Mouse (Mus musculus) skeletal muscle tissue, adult 2 months (tissue): ENCODE measurements around the gene Fli1.

Source experiments
- DNase-seq: peaks from one replicate; pipeline ENCODE4 v3.0.0-alpha.2; 2012; ENCODE audit warnings: low read depth, low spot score

The Fli1 gene

DNA sequence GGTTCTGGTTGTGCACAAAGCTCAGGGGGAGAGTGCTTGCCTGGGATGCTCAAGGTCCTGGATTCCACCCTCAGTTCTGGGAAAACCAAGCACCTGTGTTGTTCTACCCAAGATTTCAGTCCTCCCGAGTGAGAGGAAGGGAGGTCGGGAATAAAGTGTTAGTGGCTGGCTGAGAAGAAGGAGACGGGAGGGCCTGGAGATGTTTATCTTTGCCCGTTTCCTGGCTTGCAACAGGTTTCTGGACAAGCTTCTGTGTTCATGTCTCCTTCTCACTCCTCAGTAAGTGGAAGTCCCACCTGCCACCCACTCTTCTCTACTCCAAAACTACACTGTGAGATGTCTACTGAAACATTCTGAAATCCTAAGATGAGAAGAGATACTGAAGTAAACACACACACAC is 39.2 kb downstream of the Fli1 start:
- DNase-seq = no peak

DNA sequence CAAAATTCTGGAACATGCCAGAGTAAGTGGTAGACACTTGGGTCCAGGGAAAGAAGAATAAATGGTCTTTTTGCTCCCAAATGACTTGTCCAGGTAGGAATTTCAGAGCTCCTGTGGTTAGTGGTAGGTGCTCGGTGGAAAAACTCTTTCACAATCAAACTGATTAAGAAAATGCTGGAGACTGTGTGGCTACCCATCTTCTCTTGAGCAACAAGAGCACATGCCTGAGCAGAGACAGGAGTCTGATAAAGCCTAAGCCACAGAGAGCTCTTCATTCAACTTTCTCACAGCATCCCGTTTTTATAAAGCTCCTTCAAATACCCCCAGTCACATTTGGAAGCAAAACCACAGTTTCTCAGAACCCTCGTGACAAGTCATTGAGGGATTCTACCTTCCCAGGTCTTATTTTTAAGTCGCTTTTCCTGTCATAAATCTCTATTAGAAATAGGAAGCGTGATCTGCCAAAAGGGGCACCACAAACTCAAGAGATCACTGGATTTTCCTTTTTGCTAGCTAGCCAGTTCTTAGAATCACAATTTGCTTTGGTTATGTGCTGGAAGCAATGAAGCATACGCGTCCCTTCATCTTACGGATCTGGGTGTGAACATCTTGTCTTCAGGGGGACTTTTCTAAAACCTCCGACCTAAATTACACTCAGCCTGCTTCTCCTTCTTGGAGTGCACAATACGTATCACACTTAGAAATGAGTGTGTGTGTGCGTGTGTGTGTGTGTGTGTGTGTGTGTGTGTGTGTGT is 40.2 kb downstream of the Fli1 start:
- no peak for DNase-seq

DNA sequence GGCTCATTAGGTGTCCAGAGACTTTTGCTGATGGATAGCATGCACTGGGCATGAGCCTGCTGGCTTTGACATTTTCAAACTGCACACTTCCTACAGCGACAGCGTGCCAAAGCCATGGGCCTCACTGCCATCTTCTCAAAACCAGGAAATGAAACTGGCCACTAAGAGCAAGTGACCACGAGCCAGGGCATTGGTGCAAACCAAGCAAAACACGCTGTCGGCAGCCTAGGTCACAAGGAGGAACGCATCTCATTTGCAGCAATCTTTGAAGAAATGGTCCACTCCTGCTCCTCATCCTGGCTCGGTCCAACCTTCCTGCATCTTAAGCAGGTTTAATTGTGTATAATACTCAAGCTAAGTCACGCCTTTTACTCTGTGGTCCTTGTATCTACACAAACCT is 41.8 kb downstream of the Fli1 start:
- DNase-seq = peak; percentile 48

DNA sequence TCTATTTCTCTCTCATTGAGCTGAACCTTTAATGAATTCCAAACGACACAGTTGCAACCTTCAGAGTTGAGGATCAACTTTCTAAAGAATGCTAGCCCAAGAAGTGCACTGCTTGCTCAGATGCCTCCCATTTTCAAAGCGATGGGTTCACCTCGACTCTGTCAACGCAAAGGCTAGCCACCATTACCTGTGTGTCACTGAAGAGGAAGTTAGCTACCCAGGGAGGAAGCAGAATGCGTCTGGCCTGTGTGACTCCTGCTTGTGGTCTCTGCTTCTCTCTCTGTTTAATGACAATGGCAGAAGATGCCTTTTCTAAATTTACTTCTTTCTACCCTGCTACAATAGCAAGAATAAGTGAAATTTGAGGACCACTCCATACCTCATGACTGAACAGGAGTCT is 42.6 kb downstream of the Fli1 start:
- DNase-seq = no peak

DNA sequence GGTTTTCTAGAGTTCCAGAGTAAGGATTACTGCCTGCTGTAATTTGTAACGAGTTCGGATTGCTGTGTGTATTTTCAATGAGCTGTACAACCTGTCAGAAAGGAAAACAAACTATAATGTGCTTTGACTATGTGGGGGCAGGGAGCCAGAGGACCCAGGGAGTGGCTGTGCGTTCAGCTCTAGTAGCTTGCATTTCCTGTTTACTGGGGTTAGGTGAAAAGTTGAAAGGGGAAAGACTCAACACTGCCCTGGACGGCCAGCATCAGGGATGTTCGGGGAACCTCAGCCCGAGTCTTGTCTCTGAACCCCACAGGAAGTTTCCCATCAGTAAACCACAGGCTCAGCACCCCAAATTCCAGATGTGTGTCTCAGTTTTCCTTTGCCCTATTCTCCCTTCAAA is 43.2 kb downstream of the Fli1 start:
- no peak for DNase-seq

DNA sequence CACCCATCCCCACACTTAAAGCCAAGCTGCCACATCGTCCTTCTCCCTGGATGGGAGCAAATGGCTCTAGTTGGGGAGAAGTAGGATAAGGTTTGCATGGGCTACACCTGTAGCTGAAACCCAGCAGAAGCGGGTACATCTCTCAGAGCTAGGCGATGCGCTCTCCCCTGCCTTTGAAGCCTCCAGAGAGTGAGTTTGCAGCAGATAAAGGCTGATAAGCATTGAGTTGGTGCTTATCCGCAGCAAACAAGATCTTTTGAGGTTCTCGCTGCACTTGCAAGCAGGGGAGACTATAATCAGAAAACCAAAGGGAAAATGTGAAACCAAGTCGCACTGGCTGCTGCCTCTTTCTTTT is 47.0 kb downstream of the Fli1 start:
- no peak for DNase-seq

DNA sequence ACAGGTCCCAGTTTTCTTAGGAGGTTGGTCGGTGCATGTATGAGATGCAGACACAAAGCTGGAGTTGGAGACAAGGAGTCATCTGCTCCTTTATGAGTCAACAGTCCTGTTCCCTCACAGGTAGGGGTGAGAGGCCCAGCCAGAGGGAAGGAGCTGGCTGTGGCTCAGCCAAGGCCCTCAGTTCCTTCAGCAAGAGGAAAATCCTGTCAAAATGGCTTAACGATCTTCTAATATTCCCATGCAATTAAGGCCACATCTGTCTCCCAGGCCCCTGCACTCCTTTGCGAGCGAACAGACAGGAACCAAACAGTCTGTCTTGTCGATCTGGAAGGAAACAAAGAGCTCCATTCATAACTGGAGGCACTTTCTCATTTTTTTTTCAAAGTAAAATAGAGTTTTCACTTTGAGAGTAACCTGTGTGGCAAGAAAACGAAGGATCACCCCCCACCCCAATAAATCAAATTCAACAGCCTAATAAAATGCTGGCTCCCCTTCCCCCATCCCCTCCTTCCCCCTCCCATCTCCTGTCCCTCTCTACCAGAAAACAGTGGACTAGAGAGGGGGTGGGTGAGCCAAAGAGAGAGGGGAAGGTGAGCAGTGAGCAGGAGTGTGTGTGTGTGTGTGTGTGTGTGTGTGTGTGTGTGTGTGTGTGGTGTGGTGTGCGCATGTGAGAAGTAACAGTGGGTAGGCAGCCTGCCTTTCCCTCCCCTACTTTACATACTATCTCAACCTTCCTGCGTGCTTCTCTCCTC is 47.6 kb downstream of the Fli1 start:
- no peak for DNase-seq

DNA sequence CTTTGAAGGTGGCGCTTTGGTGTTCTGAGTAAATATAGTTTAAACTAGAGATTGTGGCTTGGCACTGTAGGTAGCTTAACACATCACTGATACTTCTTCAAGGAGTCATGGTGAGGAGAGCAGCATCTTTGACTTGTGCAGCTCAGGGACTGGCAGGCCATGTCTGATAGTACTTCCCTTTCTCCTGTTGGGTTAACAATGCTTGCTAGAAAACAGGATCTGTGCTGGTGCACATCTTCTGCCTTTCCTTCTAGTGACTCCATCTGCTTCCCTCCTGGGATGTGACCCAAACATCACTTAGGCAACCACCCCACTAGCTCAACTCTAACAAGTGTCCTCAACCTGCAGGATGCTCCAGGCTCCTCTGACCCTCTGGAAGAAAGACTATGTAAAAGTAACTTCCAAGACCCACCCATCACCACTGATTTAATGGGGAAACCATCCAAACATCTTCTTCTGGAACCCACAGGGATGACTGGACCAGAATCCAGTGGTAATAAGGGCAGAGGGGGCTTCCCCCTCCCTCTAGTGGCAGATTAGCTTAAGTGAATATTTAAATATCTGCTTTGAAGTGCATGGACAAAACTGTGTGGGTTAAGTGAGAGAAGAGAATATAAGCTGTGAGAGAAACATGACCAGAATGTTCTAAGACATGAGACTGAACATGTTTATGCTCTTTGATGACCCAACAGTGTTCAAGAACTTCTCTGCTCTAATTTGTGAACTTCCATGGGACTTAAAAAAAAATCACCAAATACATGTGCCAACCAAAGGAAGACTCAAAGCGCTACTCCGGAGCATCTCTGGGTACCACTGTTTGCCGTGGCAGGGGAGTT is 48.9 kb downstream of the Fli1 start:
- DNase-seq = no peak

DNA sequence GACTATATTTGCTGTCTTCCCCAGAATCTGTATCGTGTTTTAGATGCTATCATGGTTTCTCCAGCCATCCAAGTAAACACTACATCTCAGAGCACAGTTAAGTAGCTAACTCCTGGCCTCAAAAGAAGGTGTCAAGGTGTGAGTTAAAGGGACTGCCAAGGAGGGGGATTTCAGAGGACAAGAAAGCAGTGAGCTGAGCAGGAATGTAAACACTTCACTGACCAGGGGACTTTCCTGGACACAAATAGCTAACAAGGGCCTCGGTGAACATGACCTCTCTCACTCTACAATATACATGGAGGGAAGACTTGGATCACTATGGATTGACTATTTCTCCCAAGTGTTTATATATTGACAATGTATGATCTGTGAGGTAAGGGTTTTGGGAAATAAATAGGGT is 49.9 kb downstream of the Fli1 start:
- DNase-seq = no peak

DNA sequence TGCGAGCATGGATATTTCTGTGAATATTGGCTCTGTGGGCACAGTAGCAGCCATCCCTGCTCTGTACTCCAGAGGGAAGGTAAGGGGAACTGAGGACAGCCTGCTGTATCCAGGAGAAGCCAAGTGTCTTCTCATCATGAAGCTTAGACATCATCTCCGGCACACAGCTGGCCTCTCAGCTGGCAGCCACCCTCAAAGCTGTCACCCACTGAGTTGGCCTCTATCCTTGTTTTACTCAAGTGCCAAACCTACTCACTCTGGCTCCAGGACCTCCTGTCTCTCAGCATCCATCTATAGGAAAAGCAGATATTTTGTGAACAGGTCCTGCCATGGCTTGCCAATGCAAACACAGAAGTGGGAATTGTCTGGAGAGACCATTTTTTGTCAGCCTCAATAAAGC is 51.2 kb downstream of the Fli1 start:
- no peak for DNase-seq

DNA sequence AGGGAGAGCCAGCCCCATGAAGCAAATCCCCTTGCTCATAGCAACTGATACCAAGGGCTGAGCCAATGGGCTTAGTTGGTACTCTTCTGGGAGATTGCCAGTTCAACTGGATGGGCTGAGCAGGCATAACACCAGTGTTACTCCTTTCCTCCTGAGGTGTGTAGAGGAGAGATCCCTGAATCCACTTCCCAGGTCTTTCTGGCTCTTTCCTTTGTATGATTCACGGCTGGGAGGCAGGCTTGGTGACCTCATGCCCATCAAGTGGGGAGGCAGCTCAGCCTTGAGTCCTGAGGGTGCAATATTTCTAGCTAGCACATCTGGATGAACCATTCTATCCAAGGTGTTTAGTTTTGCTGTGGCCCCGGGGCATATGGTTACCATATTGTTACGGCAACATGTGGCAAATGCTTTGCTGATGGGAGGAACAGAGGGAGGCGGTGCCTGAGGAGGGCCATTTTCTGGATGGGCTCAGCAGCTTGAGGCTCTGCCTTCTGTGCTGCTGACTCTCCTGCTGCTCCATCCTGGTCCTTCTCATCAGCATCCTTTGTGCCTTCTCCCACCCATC is 52.8 kb downstream of the Fli1 start:
- no peak for DNase-seq

DNA sequence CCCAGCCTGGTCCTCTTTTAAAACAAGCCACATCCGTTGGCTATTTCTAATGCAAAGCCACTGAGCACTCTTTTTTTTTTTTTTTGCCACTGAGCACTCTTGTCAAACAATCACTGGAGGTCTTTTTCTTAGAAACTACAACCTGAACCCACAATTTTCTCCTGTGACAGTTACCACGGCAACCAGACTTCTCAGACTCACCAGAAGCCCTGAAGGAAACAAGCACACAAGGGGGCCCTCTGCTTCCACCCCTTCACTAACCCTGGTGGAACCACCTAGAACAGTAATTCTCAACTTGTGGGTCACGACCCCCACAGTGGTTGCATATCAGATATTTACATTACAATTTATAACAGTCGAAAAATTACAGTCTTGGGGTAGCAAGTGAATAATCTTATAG is 53.3 kb downstream of the Fli1 start:
- DNase-seq = no peak

DNA sequence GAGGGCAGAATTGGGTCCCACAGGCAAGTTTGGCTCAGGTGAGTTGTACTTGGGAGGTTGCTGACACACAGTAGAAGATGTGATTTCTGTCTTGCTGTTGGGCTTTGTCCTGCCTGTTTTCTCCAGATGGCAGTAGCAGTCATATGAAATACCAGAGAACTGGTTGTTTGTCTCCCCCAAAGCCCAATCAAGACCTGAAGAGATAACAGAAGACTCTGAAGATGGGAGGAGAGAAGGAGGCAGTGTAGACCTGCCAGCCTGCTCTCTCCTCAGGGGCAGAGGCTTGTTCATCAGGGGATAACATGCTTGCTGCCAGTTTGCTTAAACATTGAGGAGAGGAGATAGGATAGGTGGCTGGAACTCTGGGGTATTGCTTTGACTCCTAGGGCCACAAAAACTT is 54.0 kb downstream of the Fli1 start:
- no peak for DNase-seq

DNA sequence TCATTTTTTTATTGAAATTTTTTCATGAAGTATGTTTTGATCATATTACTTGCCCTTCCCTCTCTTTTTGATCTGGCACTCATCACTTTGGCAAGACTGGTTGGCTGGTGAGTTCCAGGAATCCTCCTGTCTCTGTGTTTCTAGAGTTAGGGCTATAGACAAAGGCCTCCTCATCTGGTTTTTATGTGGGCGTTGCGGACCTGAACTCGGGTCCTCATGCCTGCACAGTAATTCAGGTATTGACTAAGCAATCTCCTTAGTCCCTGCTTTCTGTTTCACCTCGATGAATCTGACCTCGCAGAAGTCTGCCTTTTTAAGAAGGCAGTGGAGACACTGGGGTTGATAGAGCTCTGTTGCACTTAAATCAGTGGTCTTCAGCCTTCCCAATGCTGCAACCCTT is 54.8 kb downstream of the Fli1 start:
- no peak for DNase-seq

DNA sequence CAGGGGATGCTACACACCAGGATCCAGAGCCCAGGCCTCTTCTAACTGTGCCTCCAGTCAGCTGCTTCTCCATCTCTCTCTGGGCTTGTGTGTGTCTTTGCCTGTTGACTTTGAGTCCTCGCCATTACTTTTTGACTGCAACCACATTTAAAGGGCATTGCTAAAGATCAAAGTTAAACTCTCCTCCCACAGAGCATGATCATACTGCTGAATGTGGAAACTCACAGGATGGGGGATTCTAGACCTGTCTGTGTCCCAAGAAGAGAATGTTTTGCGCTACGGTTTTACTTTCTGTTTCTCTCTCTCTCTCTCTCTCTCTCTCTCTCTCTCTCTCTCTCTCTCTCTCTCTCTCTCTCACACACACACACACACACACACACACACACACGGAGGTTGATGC is 55.3 kb downstream of the Fli1 start:
- no peak for DNase-seq

DNA sequence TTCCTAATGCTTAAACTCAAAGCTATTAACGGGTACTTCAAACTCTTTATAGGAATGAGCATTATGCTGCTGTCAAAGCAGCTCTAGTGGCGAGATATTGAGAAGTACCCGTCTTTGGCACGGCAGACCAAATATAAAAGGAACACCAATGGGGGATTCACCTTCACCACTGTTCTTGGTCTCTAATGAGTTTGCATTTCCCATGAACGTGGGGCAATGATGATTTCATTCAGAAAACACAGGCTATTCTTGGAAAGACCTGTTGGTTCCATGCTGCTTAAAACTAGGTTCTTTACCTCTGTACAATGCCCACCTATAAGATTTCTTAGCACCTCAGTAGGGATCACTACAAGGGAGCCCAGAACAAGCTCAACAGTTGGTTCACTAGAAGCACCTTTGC is 62.2 kb downstream of the Fli1 start:
- no peak for DNase-seq

DNA sequence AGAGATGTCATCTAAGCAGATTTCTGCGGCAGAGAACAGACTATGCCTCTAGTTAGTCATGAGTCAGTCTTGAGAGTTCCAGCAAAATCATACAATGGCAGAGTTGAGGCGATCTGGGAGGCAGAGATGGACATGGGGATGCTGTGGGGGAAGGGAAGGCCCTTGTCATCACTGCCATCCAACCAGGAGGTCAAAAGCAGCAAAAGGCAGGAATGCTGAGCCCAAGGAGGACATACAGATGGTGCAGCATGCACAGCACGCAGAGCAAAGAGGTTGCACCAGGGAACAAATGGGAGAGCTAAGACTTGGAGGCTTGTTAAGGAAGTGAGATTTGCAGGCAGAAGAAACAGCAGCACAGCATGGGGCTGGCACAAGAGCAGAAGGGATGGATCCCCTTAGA is 63.9 kb downstream of the Fli1 start:
- DNase-seq = no peak

DNA sequence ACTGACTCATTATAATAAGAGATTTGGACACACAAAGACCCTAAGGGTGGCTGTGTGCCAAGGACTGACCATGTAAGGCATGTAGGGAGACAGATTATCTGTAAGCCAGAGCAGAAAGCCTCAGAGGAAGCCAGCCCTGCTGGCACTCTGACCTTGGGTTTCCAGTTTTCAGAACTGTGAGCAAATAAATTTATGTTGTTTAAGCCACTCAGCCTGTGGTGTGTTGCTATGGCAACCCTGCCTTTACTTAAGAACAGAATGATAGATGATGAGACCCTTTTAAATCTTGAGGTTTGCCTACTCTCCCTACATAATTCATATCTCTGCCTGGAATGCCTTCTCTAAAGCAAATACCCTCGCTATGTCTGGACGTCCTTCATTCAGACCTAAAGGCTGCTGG is 64.6 kb downstream of the Fli1 start:
- DNase-seq = no peak

DNA sequence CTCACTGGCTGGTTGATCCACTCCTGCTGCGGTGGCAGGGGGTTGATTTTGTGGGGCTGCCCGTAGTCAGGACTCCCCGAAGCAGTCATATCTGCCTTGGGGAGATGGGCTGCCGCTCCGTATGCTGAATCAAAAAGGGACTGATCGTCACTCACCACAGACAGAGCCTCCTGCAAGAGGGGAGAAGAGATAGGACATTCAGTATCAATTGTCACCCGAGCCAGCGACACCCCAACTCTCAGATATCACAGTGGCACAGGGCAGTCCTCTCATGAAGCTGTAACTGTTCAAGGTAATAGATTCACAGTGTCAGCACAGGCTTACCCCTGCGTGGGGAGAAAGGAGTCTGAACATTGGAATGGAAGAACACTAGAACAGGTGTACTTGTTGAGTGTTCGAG is 66.1 kb downstream of the Fli1 start:
- no peak for DNase-seq

DNA sequence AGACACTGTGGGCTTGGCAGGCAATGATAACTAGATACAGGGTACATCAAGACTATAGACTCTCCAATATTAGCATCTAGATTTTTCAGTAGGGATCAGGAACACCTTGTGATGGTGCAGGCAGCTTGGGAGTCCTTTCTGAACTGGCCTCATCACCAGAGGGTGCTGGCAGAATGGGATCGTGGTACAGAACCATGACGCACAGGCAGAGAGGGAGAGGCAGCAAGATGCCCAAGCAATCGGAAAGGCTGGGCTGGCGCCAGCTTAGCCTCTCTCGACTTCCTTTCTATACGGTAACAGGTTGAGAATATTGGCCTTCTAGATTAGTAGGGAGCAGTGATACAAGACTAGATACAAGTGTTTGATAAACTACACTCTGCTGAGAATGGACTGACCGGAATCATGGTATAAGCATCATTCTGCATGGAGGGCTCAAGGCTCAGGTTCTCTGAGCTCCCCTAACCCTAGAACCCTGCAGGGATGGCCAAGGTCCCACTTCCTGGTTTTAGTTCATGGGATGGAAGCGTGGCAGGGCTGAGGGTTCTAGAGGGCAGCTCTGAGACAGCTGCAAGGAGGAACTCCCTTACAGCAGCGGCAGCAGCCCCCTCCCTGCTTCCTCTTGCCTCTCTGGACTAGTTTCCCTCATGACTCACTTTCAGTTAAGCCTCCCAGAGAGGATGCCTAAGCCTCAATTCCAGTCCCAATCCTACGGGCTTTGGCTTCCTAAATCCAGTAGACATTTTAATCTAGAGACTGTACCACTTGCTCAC is 67.9 kb downstream of the Fli1 start:
- DNase-seq = peak; percentile 25

DNA sequence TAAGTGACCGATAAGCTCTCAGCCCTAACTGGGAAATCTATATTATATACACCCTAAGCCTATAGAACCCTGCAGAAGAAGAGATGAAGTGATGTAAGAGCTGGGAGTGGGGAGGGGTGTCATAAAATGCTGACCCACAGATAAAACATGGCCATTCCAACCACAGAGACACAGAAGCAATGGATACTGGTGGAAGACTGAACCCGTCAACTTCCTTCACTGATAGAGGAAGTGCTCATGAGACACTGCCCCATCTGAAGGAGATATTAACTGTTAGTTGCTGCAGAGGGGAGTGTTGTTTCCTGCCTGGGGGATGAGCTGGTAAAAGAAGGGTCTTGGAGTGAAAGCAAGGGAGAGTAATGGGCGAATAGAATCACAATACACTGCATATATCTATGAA is 70.3 kb downstream of the Fli1 start:
- DNase-seq = no peak
